ENCODE assay signal across 26 mouse cellular contexts in the genomic region with DNA sequence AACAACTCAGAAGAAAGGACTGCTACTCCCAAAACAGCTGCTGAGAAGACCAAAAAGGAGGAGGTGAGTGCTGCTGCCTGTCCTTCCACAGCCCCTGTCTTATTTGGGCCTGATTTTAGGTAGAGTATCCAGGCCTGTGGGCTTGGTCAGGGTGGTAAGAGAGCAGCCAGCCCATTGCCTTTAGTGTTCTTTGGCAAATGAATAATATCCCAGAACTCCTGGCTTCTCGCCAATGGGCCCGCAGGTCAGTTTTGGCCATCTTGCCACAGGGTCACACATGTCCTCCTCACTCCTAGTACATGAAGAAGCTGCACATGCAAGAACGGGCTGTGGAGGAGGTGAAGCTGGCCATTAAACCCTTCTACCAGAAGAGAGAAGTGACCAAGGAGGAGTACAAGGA. TPM values are rescaled to one million over a fixed set of nuclear protein-coding genes. Genes with fewer than 3 reads are reported as not detected.
DNase-seq lines count a peak whose midpoint lies in the region; ATAC-seq and TF ChIP-seq lines count a peak whose summit lies in the region.
"Had no signal": no experiment of that assay in that cellular context is flagged by ENCODE, and none has a peak within 500 bp of the region (broad histone marks: within the 10 kb centered on the region; RNA-seq: fewer than 3 reads in every experiment).

No protein-coding gene starts in this region.

- intact Hi-C loops in heart, adult 2 months (cut with DNase I) = no loop called here

- no peak for TF ChIP-seq POLR2A in heart, adult 2 months (IDR thresholded peaks at IDR 0.05; ENCODE audit: insufficient read depth, low read depth, low read length)

- H3K4me1 ChIP-seq in heart, adult 2 months (ENCODE audit: control insufficient read depth, insufficient read depth, low read length) = peaks cover 3% of the 10 kb centered on the region

- no peak overlapping the region for H3K27ac ChIP-seq in heart, adult 2 months
- H3K27ac ChIP-seq: embryonic facial prominence, embryonic 13.5 days; embryonic facial prominence, embryonic 15.5 days; forebrain, embryonic 10.5 days; forebrain, embryonic 12.5 days; gastrocnemius, adult 2 months had no signal

- TF ChIP-seq EP300 in heart, adult 2 months (IDR thresholded peaks at IDR 0.05; ENCODE audit: insufficient read depth, low read depth, low read length) = no peak

- WGBS in heart, adult 2 months = 69% methylated on average over 3 of the region's 3 CpGs

- no peak for TF ChIP-seq CTCF in heart, adult 2 months (IDR thresholded peaks at IDR 0.05)

- no peaks in the 10 kb centered on the region for H3K36me3 ChIP-seq in heart, adult 2 months (ENCODE audit: control insufficient read depth, insufficient read depth, low read length)

- H3K79me2 ChIP-seq in heart, adult 2 months (replicated peaks; ENCODE audit: control insufficient read depth, insufficient read depth, low read length) = no peaks in the 10 kb centered on the region

- H3K9ac ChIP-seq in heart, adult 2 months (ENCODE audit: low read depth, low read length) = no peak overlapping the region
- H3K9ac ChIP-seq: embryonic facial prominence, embryonic 13.5 days; embryonic facial prominence, embryonic 15.5 days; forebrain, embryonic 12.5 days had no signal

- ATAC-seq in cerebellum, adult (ENCODE audit: insufficient number of reproducible peaks, low FRiP score, low TSS enrichment) = no peak
- ATAC-seq: activated CD4-positive, CD25-positive, alpha-beta regulatory T cell, adult 4 months; forebrain, embryonic 14.5 days; forebrain, embryonic 16.5 days; Patski had no signal

- DNase-seq in cerebellum, adult 11-12 months = peak; percentile 32
- DNase-seq in cerebellum, postnatal 10 days = peak; percentile 45 to 50
- DNase-seq in cerebellum, adult 11 months = no peak
- peak; percentile 87 for DNase-seq in heart, adult 11 months
- DNase-seq in heart, adult 2 months = no peak
- peak; percentile 68 for DNase-seq in adipocyte (ENCODE audit: low spot score)
- DNase-seq in MN1 (ENCODE audit: low spot score) = no peak
- DNase-seq: adrenal gland, adult 8-10 months; adrenal gland, postnatal 25 days; cerebellum, postnatal 36 days; embryo, embryonic 11 days; gastrocnemius, adult 2 months had no signal

- no peak overlapping the region for H3K4me3 ChIP-seq in heart, adult 2 months
- H3K4me3 ChIP-seq: embryonic facial prominence, embryonic 13.5 days; embryonic facial prominence, embryonic 15.5 days; erythroblast, embryonic 14.5 days; forebrain, embryonic 10.5 days; forebrain, embryonic 12.5 days; gastrocnemius, adult 2 months had no signal

- H3K27me3 ChIP-seq in heart, adult 2 months (ENCODE audit: control insufficient read depth, insufficient read depth, low read length) = no peaks in the 10 kb centered on the region
- H3K27me3 ChIP-seq: embryonic facial prominence, embryonic 13.5 days; embryonic facial prominence, embryonic 15.5 days; forebrain, embryonic 12.5 days; Patski had no signal

RNA-seq across cellular contexts. Expression of a gene that starts 4.8 kb away (rescaled TPM):
- 1 to 10 TPM; 3.3 to 3.4 TPM for total RNA-seq in heart, adult 2 months (2021)
- polyA plus RNA-seq in heart, adult 2 months (2012; rRNA removed) = 24.6 and 25.2 TPM in 2 replicates

RNA-seq across cellular contexts. Expression of a gene that starts 15.1 kb away (rescaled TPM):
- not detected for total RNA-seq in heart, adult 2 months (2021)
- polyA plus RNA-seq in heart, adult 2 months (2012; rRNA removed) = 0.26 TPM in 1 of 2 replicates, not detected in the other
- total RNA-seq: common myeloid progenitor, adult 5-6 weeks; gastrocnemius, adult 2 months; MEL had no signal
- polyA plus RNA-seq: activated CD4-positive, CD25-positive, alpha-beta regulatory T cell, adult 4 months; embryonic facial prominence, embryonic 11.5 days; embryonic facial prominence, embryonic 13.5 days; erythroblast, embryonic 14.5 days; forebrain, embryonic 10.5 days; forebrain, embryonic 12.5 days; forebrain, embryonic 14.5 days; forebrain, embryonic 16.5 days; frontal cortex, adult 2 months; Patski had no signal

RNA-seq across cellular contexts. Expression of a gene that starts 17.5 kb away (rescaled TPM):
- not detected for total RNA-seq in heart, adult 2 months (2021)
- not detected in 2 replicates for polyA plus RNA-seq in heart, adult 2 months (2012; rRNA removed)
- total RNA-seq: adrenal gland, postnatal 25 days; common myeloid progenitor, adult 5-6 weeks; gastrocnemius, adult 2 months; MEL had no signal
- polyA plus RNA-seq: activated CD4-positive, CD25-positive, alpha-beta regulatory T cell, adult 4 months; erythroblast, embryonic 14.5 days; Patski had no signal

RNA-seq across cellular contexts. Expression of a gene that starts 30.3 kb away (rescaled TPM):
- total RNA-seq in heart, adult 2 months (2021) = not detected
- 0.04 TPM in 1 of 2 replicates, not detected in the other for polyA plus RNA-seq in heart, adult 2 months (2012; rRNA removed)
- total RNA-seq: adrenal gland, postnatal 25 days; common myeloid progenitor, adult 5-6 weeks; gastrocnemius, adult 2 months; MEL had no signal
- polyA plus RNA-seq: activated CD4-positive, CD25-positive, alpha-beta regulatory T cell, adult 4 months; erythroblast, embryonic 14.5 days; Patski had no signal

RNA-seq across cellular contexts. Expression of a gene that starts 32.9 kb away (rescaled TPM):
- total RNA-seq in heart, adult 2 months (2021) = 10 to 100 TPM; 26.8 to 32.1 TPM
- polyA plus RNA-seq in heart, adult 2 months (2012; rRNA removed) = 8.9 and 10.2 TPM in 2 replicates

Comparison
In these comparisons a context has a peak if more than half of its experiments do, and no peak if none do; other contexts are left out.
1. DNase-seq: peak in cerebellum, adult 11-12 months (single experiment), cerebellum, postnatal 10 days (2 of 2), heart, adult 11 months (single experiment) and adipocyte (single experiment); none in cerebellum, adult 11 months (single experiment), heart, adult 2 months (0 of 2) and MN1 (single experiment).